Mouse (Mus musculus): Measurements from ENCODE around the gene Gm12166.

Gene Gm12166

GRCm38 (mm10) chr11:46052105-46052659, at the start of gene Gm12166:
Gene Gm12166, minus strand, starts transcription at chr11:46052321.
- DNase-seq = peak; percentile 74 to 82

GRCm38 (mm10) chr11:46097062-46097461, 44.9 kb upstream of the Gm12166 start:
- peak; percentile 86 for DNase-seq

- no peak for DNase-seq
These were observed 44.1 kb upstream of the Gm12166 start for GRCm38 (mm10) chr11:46096265-46096649.

- DNase-seq = peak; percentile 33 to 34
These were observed 43.5 kb upstream of the Gm12166 start for GRCm38 (mm10) chr11:46095477-46096264.

- DNase-seq = peak; percentile 58 to 64
These were observed 40.0 kb upstream of the Gm12166 start for GRCm38 (mm10) chr11:46092121-46092520.

GRCm38 (mm10) chr11:46090951-46091667, 39.0 kb upstream of the Gm12166 start:
- no peak for DNase-seq

- DNase-seq = no peak
These were observed 38.1 kb upstream of the Gm12166 start for GRCm38 (mm10) chr11:46090036-46090725.

- no peak for DNase-seq
These were observed 37.1 kb upstream of the Gm12166 start for GRCm38 (mm10) chr11:46089081-46089713.

- no peak for DNase-seq
These were observed 34.3 kb upstream of the Gm12166 start for GRCm38 (mm10) chr11:46086446-46086845.

- no peak for DNase-seq
These were observed 33.5 kb upstream of the Gm12166 start for GRCm38 (mm10) chr11:46085398-46086163.

GRCm38 (mm10) chr11:46084568-46084967, 32.4 kb upstream of the Gm12166 start:
- no peak for DNase-seq

- DNase-seq = no peak
These were observed 31.8 kb upstream of the Gm12166 start for GRCm38 (mm10) chr11:46083835-46084444.

- DNase-seq = no peak
These were observed 31.3 kb upstream of the Gm12166 start for GRCm38 (mm10) chr11:46083405-46083804.

GRCm38 (mm10) chr11:46081075-46081474, 29.0 kb upstream of the Gm12166 start:
- no peak for DNase-seq

- DNase-seq = no peak
These were observed 25.7 kb upstream of the Gm12166 start for GRCm38 (mm10) chr11:46077732-46078375.

- no peak for DNase-seq
These were observed 25.2 kb upstream of the Gm12166 start for GRCm38 (mm10) chr11:46077304-46077703.

GRCm38 (mm10) chr11:46076442-46077158, 24.5 kb upstream of the Gm12166 start:
- no peak for DNase-seq

GRCm38 (mm10) chr11:46075507-46075906, 23.4 kb upstream of the Gm12166 start:
- DNase-seq = no peak

GRCm38 (mm10) chr11:46073850-46074688, 21.9 kb upstream of the Gm12166 start:
- no peak for DNase-seq
